Mouse (Mus musculus) hindbrain, embryonic 16.5 days (tissue): ENCODE measurements at regions not wholly inside any gene's neighbourhood (a gene's known extent, or its start where the extent isn't known, plus 50 kb on each side); places are given as distances from the start of the nearest gene placed in this dataset.
A peak's percentile ranks its signal among the peaks of the same experiment; 100 is the strongest.

ENCODE experiments used
- ATAC-seq: fragments of 200-750 bp; cut with Nextera tagmentation; 2 replicates; pipeline ENCODE4 v1.8.0; 2017; ENCODE audit warnings: moderate TSS enrichment, moderate library complexity
- H3K27ac ChIP-seq: fragments of 300-500 bp; sonication (generic); 2 replicates; pipeline ENCODE4 v1.5.1; 2014; ENCODE audit warnings: low read depth, mild to moderate bottlenecking, control low read depth, low read length, moderate library complexity
- H3K27me3 ChIP-seq: fragments of 300-500 bp; sonication (generic); replicated peaks from 2 replicates; pipeline ENCODE4 v1.6.1; 2014; ENCODE audit warnings: low read length; ENCODE audit not compliant: control insufficient read depth, insufficient read depth
- H3K36me3 ChIP-seq: fragments of 300-500 bp; sonication (generic); 2 replicates; pipeline ENCODE4 v1.6.1; 2014; ENCODE audit warnings: mild to moderate bottlenecking, low read length, moderate library complexity, mixed read lengths; ENCODE audit not compliant: control insufficient read depth, insufficient read depth
- H3K4me1 ChIP-seq: fragments of 300-500 bp; sonication (generic); 2 replicates; pipeline ENCODE4 v1.6.1; 2014; ENCODE audit warnings: low read depth, low read length; ENCODE audit not compliant: control insufficient read depth, insufficient read depth
- H3K4me2 ChIP-seq: fragments of 300-500 bp; sonication (generic); 2 replicates; pipeline ENCODE4 v1.6.1; 2014; ENCODE audit warnings: mild to moderate bottlenecking, low read length, control low read depth, moderate library complexity
- H3K4me3 ChIP-seq: fragments of 300-500 bp; sonication (generic); 2 replicates; pipeline ENCODE4 v1.5.1; 2014; ENCODE audit warnings: mild to moderate bottlenecking, low read length, control low read depth, moderate library complexity
- H3K9ac ChIP-seq: fragments of 300-500 bp; sonication (generic); 2 replicates; pipeline ENCODE4 v1.6.1; 2014; ENCODE audit warnings: low read depth, mild to moderate bottlenecking, control low read depth, low read length, moderate library complexity
- H3K9me3 ChIP-seq: fragments of 300-500 bp; sonication (generic); 2 replicates; pipeline ENCODE4 v1.6.1; 2014; ENCODE audit warnings: mild to moderate bottlenecking, low read length, moderate library complexity; ENCODE audit not compliant: control insufficient read depth
- WGBS: fragments of 180-500 bp; shearing (Covaris S2); extraction: QIAGEN DNeasy Blood & Tissue Kit; methylation state at CpG from one replicate; pipeline ENCODE4 v1.1.7; 2014; 5-methylcytosine and 5-hydroxymethylcytosine counted together

DNA sequence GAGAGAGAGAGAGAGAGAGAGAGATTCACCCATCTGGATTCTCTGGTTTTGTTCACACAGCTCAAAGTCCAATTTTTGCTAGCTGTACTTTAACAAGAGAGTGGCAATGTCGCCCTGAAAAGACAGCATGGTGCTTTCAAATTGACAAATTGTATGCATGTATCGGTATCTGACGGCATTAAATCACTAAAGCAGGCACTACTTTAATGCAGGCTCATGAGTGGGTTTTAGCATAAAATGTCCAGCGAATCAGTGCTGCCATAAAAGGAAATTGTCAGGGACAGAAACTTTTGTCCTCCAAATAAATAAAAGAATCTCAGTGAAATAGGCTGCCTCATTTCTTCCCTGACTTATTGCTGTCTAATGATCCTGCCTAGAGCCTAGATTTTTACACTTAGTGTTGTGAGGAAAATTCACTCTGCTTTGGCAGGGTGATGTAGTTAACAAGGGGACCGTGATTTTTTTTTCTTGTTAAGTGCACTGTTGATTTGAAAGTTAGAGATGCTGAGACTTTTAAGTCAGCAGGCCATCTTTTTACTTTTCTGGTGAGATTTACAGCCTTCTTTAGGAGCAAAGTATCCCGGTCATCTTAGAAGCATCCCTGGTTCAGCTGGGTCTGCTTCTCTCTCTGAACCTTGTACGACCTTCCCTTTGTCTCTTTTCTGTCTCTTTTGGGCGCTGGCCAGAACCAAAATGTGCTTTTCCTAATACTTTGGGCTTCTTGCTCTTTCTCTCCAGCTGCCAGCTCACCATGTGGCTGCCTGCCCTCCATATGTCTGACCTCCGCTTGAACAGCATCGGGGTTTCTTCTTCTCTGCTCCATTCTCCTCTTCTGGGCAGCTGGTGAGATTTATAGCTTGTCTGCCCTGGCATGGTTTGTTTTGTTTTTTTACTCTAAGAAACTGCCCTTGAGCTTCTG lies 212.5 kb downstream of the Gxylt1 start:
- Histone ChIP-seq H3K4me2 (no peak overlapping the region), H3K27ac (no peak overlapping the region), H3K27me3 (no peaks in the 10 kb centered on the region), H3K4me1 (no peaks in the 10 kb centered on the region; the same call in 1 of the 2 replicates), H3K9me3 (no peaks in the 10 kb centered on the region), H3K4me3 (no peak overlapping the region), H3K36me3 (no peaks in the 10 kb centered on the region), H3K9ac (no peak overlapping the region)
- WGBS: 35% methylated on average over 10 of the region's 10 CpGs
- peak; percentile 70; the same call in 1 of the 2 replicates for ATAC-seq

GRCm38 (mm10) chr15:93053471-93053870 lies 221.5 kb downstream of the Gxylt1 start:
- H3K4me3 ChIP-seq: no peak overlapping the region
- WGBS: 89% methylated on average over 3 of the region's 3 CpGs
- H3K27ac ChIP-seq: no peak overlapping the region
- H3K27me3 ChIP-seq: no peaks in the 10 kb centered on the region
- no peak overlapping the region for H3K4me2 ChIP-seq
- H3K4me1 ChIP-seq: no peaks in the 10 kb centered on the region
- no peaks in the 10 kb centered on the region for H3K9me3 ChIP-seq
- no peaks in the 10 kb centered on the region for H3K36me3 ChIP-seq
- ATAC-seq: no peak
- H3K9ac ChIP-seq: no peak overlapping the region

GRCm38 (mm10) chr15:93027185-93027584 lies 247.8 kb downstream of the Gxylt1 start:
- no peaks in the 10 kb centered on the region for H3K4me1 ChIP-seq
- 37% methylated on average over 6 of the region's 6 CpGs for WGBS

DNA sequence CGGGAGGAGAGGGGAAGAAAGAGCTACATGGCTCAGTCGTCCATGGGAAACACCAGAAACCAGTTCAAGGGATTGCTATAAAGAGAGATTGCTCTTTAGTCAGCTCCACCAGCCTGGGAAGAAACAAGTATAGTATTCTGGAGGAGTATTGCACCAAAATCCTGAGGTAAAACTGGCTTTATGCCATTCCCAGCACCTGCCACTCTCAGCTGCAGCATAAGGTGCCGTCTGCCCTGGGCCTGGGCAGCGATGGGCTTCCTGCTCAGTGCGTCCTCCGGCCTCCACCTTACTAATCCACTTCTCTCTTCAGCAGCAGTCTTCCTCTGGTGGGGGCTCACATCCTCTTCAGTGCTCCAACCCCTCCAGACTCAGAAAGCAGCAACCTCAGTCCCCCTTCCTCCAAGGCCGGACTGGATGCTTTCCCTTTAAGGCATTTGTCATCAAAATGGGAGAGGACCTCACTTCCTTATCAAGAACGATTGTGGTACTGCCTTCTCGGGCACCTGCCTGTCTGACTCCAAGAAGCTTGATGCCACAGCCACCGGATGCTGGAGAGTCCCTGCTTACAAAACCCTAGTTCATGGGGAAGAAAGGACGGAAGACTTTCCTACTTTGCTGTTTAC lies 248.4 kb downstream of the Gxylt1 start:
- 57% methylated on average over 11 of the region's 11 CpGs for WGBS
- ATAC-seq: no peak
- Histone ChIP-seq H3K27me3 (no peaks in the 10 kb centered on the region), H3K4me3 (no peak overlapping the region), H3K9me3 (no peaks in the 10 kb centered on the region), H3K4me1 (no peaks in the 10 kb centered on the region), H3K27ac (no peak overlapping the region), H3K9ac (no peak overlapping the region), H3K36me3 (no peaks in the 10 kb centered on the region), H3K4me2 (no peak overlapping the region)

More at GRCm38 (mm10) chr15:93027185-93027584, 247.8 kb downstream of the Gxylt1 start:
- Histone ChIP-seq H3K27me3 (no peaks in the 10 kb centered on the region), H3K4me3 (no peak overlapping the region), H3K36me3 (no peaks in the 10 kb centered on the region), H3K9me3 (no peaks in the 10 kb centered on the region), H3K27ac (no peak overlapping the region), H3K4me2 (no peak overlapping the region), H3K9ac (no peak overlapping the region)
- ATAC-seq: no peak

DNA sequence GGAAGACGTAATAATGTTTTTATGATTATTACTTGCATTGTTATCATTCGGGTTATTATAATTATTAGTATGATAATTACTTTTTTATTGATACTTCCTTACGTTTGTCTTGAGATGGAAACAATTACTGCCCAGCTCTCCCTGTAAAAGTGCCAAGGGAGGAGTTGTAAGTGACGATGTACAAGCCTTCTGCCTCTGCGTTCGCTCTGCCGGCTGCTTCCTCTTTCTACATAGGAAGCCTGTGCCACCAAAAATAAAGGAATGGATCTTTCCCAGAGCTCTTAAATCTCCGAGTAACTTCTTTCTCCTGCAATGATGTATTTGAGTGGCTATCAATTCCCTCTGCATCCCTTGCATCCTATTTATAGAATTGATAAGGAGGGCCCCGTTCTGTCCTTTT lies 249.2 kb downstream of the Gxylt1 start:
- ATAC-seq: no peak
- H3K36me3 ChIP-seq: no peaks in the 10 kb centered on the region
- no peak overlapping the region for H3K4me2 ChIP-seq
- H3K4me3 ChIP-seq: no peak overlapping the region
- no peaks in the 10 kb centered on the region for H3K9me3 ChIP-seq
- no peak overlapping the region for H3K27ac ChIP-seq
- WGBS: 68% methylated on average over 9 of the region's 9 CpGs
- no peak overlapping the region for H3K9ac ChIP-seq
- no peaks in the 10 kb centered on the region for H3K27me3 ChIP-seq
- no peaks in the 10 kb centered on the region for H3K4me1 ChIP-seq

DNA sequence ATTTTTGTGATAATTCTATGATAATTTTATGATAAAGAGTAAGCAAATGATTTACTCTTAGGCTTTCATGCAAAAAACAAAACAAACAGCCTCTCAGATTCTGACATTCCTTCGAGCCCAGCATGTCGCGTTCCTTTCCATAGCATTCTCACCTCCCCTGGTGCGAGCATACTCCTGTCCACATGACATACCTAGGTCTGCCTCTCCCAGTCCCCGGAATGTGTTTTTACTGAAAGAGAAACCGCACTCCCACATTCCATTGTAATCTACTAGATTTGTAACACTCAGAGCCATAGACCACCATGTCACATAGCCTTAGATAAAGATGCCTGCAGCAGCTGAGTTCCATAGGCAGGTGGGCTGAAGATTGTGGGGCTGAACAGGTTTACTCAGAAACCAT lies 250.8 kb downstream of the Gxylt1 start:
- 87% methylated on average over 6 of the region's 6 CpGs for WGBS
- no peaks in the 10 kb centered on the region for H3K9me3 ChIP-seq
- no peaks in the 10 kb centered on the region for H3K4me1 ChIP-seq
- no peaks in the 10 kb centered on the region for H3K27me3 ChIP-seq
- no peak for ATAC-seq
- H3K9ac ChIP-seq: no peak overlapping the region
- no peak overlapping the region for H3K4me2 ChIP-seq
- H3K27ac ChIP-seq: no peak overlapping the region
- H3K4me3 ChIP-seq: no peak overlapping the region
- no peaks in the 10 kb centered on the region for H3K36me3 ChIP-seq

GRCm38 (mm10) chr15:93011166-93011565 lies 263.8 kb downstream of the Gxylt1 start:
- H3K4me3 ChIP-seq: no peak overlapping the region
- H3K4me1 ChIP-seq: no peaks in the 10 kb centered on the region
- 55% methylated on average over 5 of the region's 5 CpGs for WGBS
- H3K27me3 ChIP-seq: no peaks in the 10 kb centered on the region
- ATAC-seq: peak; percentile 50; the same call in 1 of the 2 replicates
- no peak overlapping the region for H3K9ac ChIP-seq
- H3K4me2 ChIP-seq: no peak overlapping the region
- H3K9me3 ChIP-seq: no peaks in the 10 kb centered on the region
- H3K27ac ChIP-seq: no peak overlapping the region
- no peaks in the 10 kb centered on the region for H3K36me3 ChIP-seq

DNA sequence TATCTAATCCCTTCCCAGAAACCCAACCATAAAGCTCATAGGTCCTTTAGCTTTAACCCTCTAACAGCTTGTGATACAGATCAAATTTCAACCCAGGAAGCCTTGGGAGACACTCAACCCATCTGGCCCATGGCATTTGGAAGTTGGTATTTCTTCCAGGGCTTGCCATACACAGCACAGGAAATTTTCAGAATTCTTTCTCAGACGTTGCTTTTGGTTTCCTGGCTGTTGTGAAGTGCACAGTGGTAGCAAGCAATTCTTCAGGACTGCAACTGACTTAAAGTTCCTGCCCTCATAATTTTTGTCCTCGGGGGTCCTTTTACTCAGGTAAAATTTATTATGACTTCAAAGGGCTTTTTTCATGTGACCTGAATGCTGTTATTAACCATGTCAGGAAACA lies 264.4 kb downstream of the Gxylt1 start:
- WGBS: 47% methylated on average over 2 of the region's 2 CpGs
- Histone ChIP-seq H3K27ac (no peak overlapping the region), H3K9ac (no peak overlapping the region), H3K9me3 (no peaks in the 10 kb centered on the region), H3K4me1 (no peaks in the 10 kb centered on the region), H3K27me3 (no peaks in the 10 kb centered on the region), H3K36me3 (no peaks in the 10 kb centered on the region), H3K4me3 (no peak overlapping the region), H3K4me2 (no peak overlapping the region)
- ATAC-seq: no peak

- ATAC-seq: no peak
- H3K27ac ChIP-seq: no peak overlapping the region
- H3K27me3 ChIP-seq: no peaks in the 10 kb centered on the region
- H3K9ac ChIP-seq: no peak overlapping the region
- H3K9me3 ChIP-seq: no peaks in the 10 kb centered on the region
- WGBS: 58% methylated on average over 7 of the region's 7 CpGs
- peaks cover 11% of the 10 kb centered on the region for H3K4me1 ChIP-seq
- H3K4me2 ChIP-seq: no peak overlapping the region
- H3K36me3 ChIP-seq: no peaks in the 10 kb centered on the region
- H3K4me3 ChIP-seq: no peak overlapping the region
These were observed 269.2 kb downstream of the Gxylt1 start for GRCm38 (mm10) chr15:93005751-93006231.
